In the genomic region with DNA sequence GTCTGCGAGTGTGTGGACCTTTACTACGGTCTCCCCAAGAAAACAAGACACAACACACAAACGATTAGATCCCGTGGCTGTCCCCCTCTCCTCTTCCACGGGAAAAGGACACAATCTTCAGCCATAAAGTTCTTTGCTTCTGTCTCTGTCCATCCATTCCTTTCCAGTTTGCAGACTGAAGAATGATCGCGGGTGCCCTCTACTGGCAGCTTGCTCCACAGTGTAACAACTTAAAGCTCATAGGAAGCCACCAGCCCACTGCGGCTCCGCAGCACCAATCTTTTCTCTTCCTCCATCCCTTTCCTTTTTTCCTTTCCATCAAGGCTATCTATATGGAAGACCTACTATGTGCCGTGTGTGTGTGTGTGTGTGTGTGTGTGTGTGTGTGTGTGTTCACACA, we compare ENCODE assay signal across 8 mouse cellular contexts.
A peak's percentile ranks its signal among the peaks of the same experiment; 100 is the strongest.
DNase-seq lines count a peak whose midpoint lies in the region; ATAC-seq and TF ChIP-seq lines count a peak whose summit lies in the region.

No protein-coding gene starts in this region.

- H3K9ac ChIP-seq in hindbrain, embryonic 13.5 days: no peak overlapping the region
- no peak overlapping the region for H3K9ac ChIP-seq in lung, postnatal 0 days (replicated peaks; ENCODE audit: low read depth)

- H3K9me3 ChIP-seq in hindbrain, embryonic 13.5 days: no peaks in the 10 kb centered on the region
- no peaks in the 10 kb centered on the region for H3K9me3 ChIP-seq in lung, postnatal 0 days (ENCODE audit: low read length)

- H3K4me1 ChIP-seq in hindbrain, embryonic 13.5 days (replicated peaks): peaks cover 38% of the 10 kb centered on the region
- peaks cover 2% of the 10 kb centered on the region; the same call in 1 of the 2 replicates for H3K4me1 ChIP-seq in lung, postnatal 0 days (ENCODE audit: insufficient read depth, low read depth, low read length)

- no peaks in the 10 kb centered on the region for H3K36me3 ChIP-seq in hindbrain, embryonic 13.5 days
- H3K36me3 ChIP-seq in lung, postnatal 0 days (ENCODE audit: insufficient read depth, low read length): no peaks in the 10 kb centered on the region

- H3K27me3 ChIP-seq in hindbrain, embryonic 13.5 days: no peaks in the 10 kb centered on the region
- no peaks in the 10 kb centered on the region for H3K27me3 ChIP-seq in lung, postnatal 0 days (replicated peaks; ENCODE audit: insufficient read depth, low read length)

- ATAC-seq in hindbrain, embryonic 13.5 days (ENCODE audit: low FRiP score): peak; percentile 76
- ATAC-seq in lung, postnatal 0 days: peak; percentile 76

- no peak overlapping the region for H3K4me3 ChIP-seq in hindbrain, embryonic 13.5 days
- H3K4me3 ChIP-seq in lung, postnatal 0 days (ENCODE audit: low read depth, low read length): no peak overlapping the region

- H3K27ac ChIP-seq in hindbrain, embryonic 13.5 days: peak overlapping the region; percentile 67; the same call in 1 of the 2 replicates
- H3K27ac ChIP-seq in lung, postnatal 0 days (ENCODE audit: low read length): no peak overlapping the region

- TF ChIP-seq EP300 in lung, postnatal 0 days (IDR thresholded peaks at IDR 0.05): 0 out of 2 replicates have a peak, but pooled peaks have one; percentile 21

- peak; percentile 5 for DNase-seq in T-cell, adult 2 months (ENCODE audit: low spot score)
- peak; percentile 95 to 98 for DNase-seq in cerebellum, postnatal 14 days
- DNase-seq in frontal cortex, postnatal 25 days (ENCODE audit: low spot score in 2 of 2): peak; percentile 87 to 92
- peak; percentile 93 to 94 for DNase-seq in layer of hippocampus, postnatal 10 days (ENCODE audit: low spot score in 2 of 2)
- peak; percentile 87 for DNase-seq in lung, postnatal 0 days (ENCODE audit: low spot score)
- peak; percentile 73 for DNase-seq in retina, postnatal 7 days (ENCODE audit: low read depth, low spot score)
- peak; percentile 77 to 87 for DNase-seq in urinary bladder, postnatal 4 days (ENCODE audit: low spot score in 2 of 2)

- 17% methylated on average over 10 of the region's 10 CpGs for WGBS in hindbrain, embryonic 13.5 days
- WGBS in lung, postnatal 0 days: 5% methylated on average over 10 of the region's 10 CpGs

- H3K4me2 ChIP-seq in hindbrain, embryonic 13.5 days: no peak overlapping the region
- no peak overlapping the region for H3K4me2 ChIP-seq in lung, postnatal 0 days (replicated peaks; ENCODE audit: low read depth, low read length)

- peak; percentile 88 for TF ChIP-seq CTCF in lung, postnatal 0 days (IDR thresholded peaks at IDR 0.05)

Comparison
In these comparisons a context has a peak if more than half of its experiments do, and no peak if none do; other contexts are left out.
1. DNase-seq: peak in every context shown above with its lines; median percentile 96 in cerebellum, postnatal 14 days; 94 in layer of hippocampus, postnatal 10 days; 90 in frontal cortex, postnatal 25 days; 87 in lung, postnatal 0 days; 82 in urinary bladder, postnatal 4 days; 73 in retina, postnatal 7 days; 5 in T-cell, adult 2 months.